ENCODE assay signal across 8 mouse cellular contexts in the genomic region with DNA sequence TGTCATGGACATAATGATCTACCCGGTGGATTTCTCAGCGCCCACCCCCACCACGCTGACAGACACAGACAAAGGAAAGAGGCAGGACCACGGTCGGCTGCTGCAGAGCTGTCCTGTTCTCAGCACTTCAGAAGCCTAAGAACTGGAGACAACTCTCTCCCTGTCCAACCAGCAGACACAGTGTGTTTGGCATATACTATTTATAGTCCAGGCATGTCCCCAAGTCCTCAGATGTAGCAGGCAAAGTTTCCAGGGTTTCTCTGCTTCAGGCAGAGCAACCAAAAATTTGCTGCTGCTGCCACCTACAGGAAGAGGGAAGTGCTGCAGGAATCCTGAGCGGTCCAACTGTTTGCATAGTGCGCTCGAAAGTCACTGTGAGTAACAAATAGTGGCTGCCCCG. TPM values are rescaled to one million over a fixed set of nuclear protein-coding genes. Genes with fewer than 3 reads are reported as not detected.
DNase-seq lines count a peak whose midpoint lies in the region; ATAC-seq and TF ChIP-seq lines count a peak whose summit lies in the region.

No protein-coding gene starts in this region.

- 41% methylated on average over 9 of the region's 9 CpGs for WGBS in hindbrain, embryonic 11.5 days
- 37% methylated on average over 9 of the region's 9 CpGs for WGBS in midbrain, embryonic 12.5 days
- WGBS in stomach, postnatal 0 days: 35% methylated on average over 9 of the region's 9 CpGs

- 0 out of 2 replicates have a peak, but pooled peaks cover 2% of the 10 kb centered on the region for H3K27me3 ChIP-seq in hindbrain, embryonic 11.5 days (ENCODE audit: control insufficient read depth, insufficient read depth, low read length)
- peaks cover 9% of the 10 kb centered on the region for H3K27me3 ChIP-seq in midbrain, embryonic 12.5 days
- no peaks in the 10 kb centered on the region for H3K27me3 ChIP-seq in stomach, postnatal 0 days (ENCODE audit: control insufficient read depth, insufficient read depth, low read length)

- no peak for TF ChIP-seq EP300 in stomach, postnatal 0 days (optimal IDR thresholded peaks at IDR 0.05)

- no peak overlapping the region for H3K4me3 ChIP-seq in hindbrain, embryonic 11.5 days (ENCODE audit: low read depth, low read length)
- no peak overlapping the region for H3K4me3 ChIP-seq in midbrain, embryonic 12.5 days
- no peak overlapping the region for H3K4me3 ChIP-seq in stomach, postnatal 0 days (ENCODE audit: low read depth, low read length)

- H3K9ac ChIP-seq in hindbrain, embryonic 11.5 days (ENCODE audit: low read depth, low read length): no peak overlapping the region
- H3K9ac ChIP-seq in midbrain, embryonic 12.5 days (replicated peaks): no peak overlapping the region
- H3K9ac ChIP-seq in stomach, postnatal 0 days (ENCODE audit: low read length): no peak overlapping the region

- no peak overlapping the region for H3K4me2 ChIP-seq in hindbrain, embryonic 11.5 days (replicated peaks; ENCODE audit: low read depth, low read length)
- H3K4me2 ChIP-seq in midbrain, embryonic 12.5 days (replicated peaks): no peak overlapping the region
- no peak overlapping the region for H3K4me2 ChIP-seq in stomach, postnatal 0 days (replicated peaks; ENCODE audit: low read depth)

- no peak; the same call in 1 of the 2 replicates for ATAC-seq in hindbrain, embryonic 11.5 days (ENCODE audit: low FRiP score)
- peak; percentile 47; the same call in 1 of the 2 replicates for ATAC-seq in midbrain, embryonic 12.5 days (ENCODE audit: low FRiP score, low read depth)
- ATAC-seq in stomach, postnatal 0 days (ENCODE audit: low FRiP score, low TSS enrichment): peak; percentile 63; the same call in 1 of the 2 replicates

- H3K27ac ChIP-seq in hindbrain, embryonic 11.5 days (ENCODE audit: low read depth, low read length): 0 out of 2 replicates have a peak overlapping the region, but pooled peaks have one; percentile 17
- no peak overlapping the region for H3K27ac ChIP-seq in midbrain, embryonic 12.5 days (replicated peaks)
- no peak overlapping the region for H3K27ac ChIP-seq in stomach, postnatal 0 days (replicated peaks)

- peak; percentile 11 to 56 for DNase-seq in spleen, postnatal 10 days (ENCODE audit: low spot score in 2 of 2)
- DNase-seq in spleen, postnatal 36 days (ENCODE audit: low spot score in 2 of 2): no peak
- DNase-seq in cerebellum, adult 9-11 months: peak; percentile 69
- DNase-seq in frontal cortex, postnatal 10 days (ENCODE audit: low spot score in 2 of 2): peak; percentile 72 to 80
- DNase-seq in hindbrain, embryonic 11.5 days (ENCODE audit: low spot score): peak; percentile 89
- DNase-seq in left cerebral cortex, adult 8-10 months (ENCODE audit: low spot score in 2 of 2): peak; percentile 65 to 75
- peak; percentile 77 for DNase-seq in stomach, postnatal 0 days (ENCODE audit: low spot score)

- no peaks in the 10 kb centered on the region for H3K4me1 ChIP-seq in hindbrain, embryonic 11.5 days (replicated peaks; ENCODE audit: control insufficient read depth, insufficient read depth, low read length)
- H3K4me1 ChIP-seq in midbrain, embryonic 12.5 days: peaks cover 4% of the 10 kb centered on the region; the same call in 1 of the 2 replicates
- no peaks in the 10 kb centered on the region for H3K4me1 ChIP-seq in stomach, postnatal 0 days (replicated peaks; ENCODE audit: control insufficient read depth, insufficient read depth)

- peak; percentile 94 for TF ChIP-seq CTCF in stomach, postnatal 0 days (IDR thresholded peaks at IDR 0.05; ENCODE audit: low read depth)

- H3K9me3 ChIP-seq in hindbrain, embryonic 11.5 days (ENCODE audit: control insufficient read depth, low read length): no peaks in the 10 kb centered on the region
- H3K9me3 ChIP-seq in midbrain, embryonic 12.5 days: no peaks in the 10 kb centered on the region
- H3K9me3 ChIP-seq in stomach, postnatal 0 days (ENCODE audit: control insufficient read depth, low read length): no peaks in the 10 kb centered on the region

- no peaks in the 10 kb centered on the region for H3K36me3 ChIP-seq in hindbrain, embryonic 11.5 days (ENCODE audit: control insufficient read depth, insufficient read depth, low read length)
- H3K36me3 ChIP-seq in midbrain, embryonic 12.5 days: no peaks in the 10 kb centered on the region
- H3K36me3 ChIP-seq in stomach, postnatal 0 days (ENCODE audit: control insufficient read depth, insufficient read depth, low read length): no peaks in the 10 kb centered on the region

RNA-seq across cellular contexts. Expression of a gene that starts 11.3 kb away (rescaled TPM):
- 0.26 and 0.27 TPM in 2 replicates for polyA plus RNA-seq in hindbrain, embryonic 11.5 days (2014; fragmentation: Nextera tagmentation; extraction: Ambion mirVana)
- 10 to 100 TPM in 3 of 4 experiments, 1 to 10 TPM in 1; 9.2 to 16.2 (median 14.2) TPM for total RNA-seq in left cerebral cortex, adult 8-10 months (2022)
- 0.16 TPM in 1 of 2 replicates, not detected in the other for polyA plus RNA-seq in midbrain, embryonic 12.5 days (2016; fragmentation: Nextera tagmentation; extraction: Ambion mirVana)
- polyA plus RNA-seq in stomach, postnatal 0 days (2015; fragmentation: Nextera tagmentation; extraction: Ambion mirVana): 0.07 and 0.22 TPM in 2 replicates

RNA-seq across cellular contexts. Expression of a gene that starts 51.7 kb away (rescaled TPM):
- 8.0 and 9.2 TPM in 2 replicates for polyA plus RNA-seq in hindbrain, embryonic 11.5 days (2014; fragmentation: Nextera tagmentation; extraction: Ambion mirVana)
- total RNA-seq in left cerebral cortex, adult 8-10 months (2022): 100 to 1,000 TPM; 393 to 440 (median 417) TPM
- polyA plus RNA-seq in midbrain, embryonic 12.5 days (2016; fragmentation: Nextera tagmentation; extraction: Ambion mirVana): 19.1 and 22.1 TPM in 2 replicates
- 3.9 and 4.0 TPM in 2 replicates for polyA plus RNA-seq in stomach, postnatal 0 days (2015; fragmentation: Nextera tagmentation; extraction: Ambion mirVana)

Comparison
In these comparisons a context has a peak if more than half of its experiments do, and no peak if none do; other contexts are left out.
1. DNase-seq: peak in spleen, postnatal 10 days (2 of 2), cerebellum, adult 9-11 months (single experiment), frontal cortex, postnatal 10 days (2 of 2), hindbrain, embryonic 11.5 days (single experiment), left cerebral cortex, adult 8-10 months (2 of 2) and stomach, postnatal 0 days (single experiment); none in spleen, postnatal 36 days (0 of 2).